18 mouse cellular contexts compared by ENCODE assay signal in the genomic region with DNA sequence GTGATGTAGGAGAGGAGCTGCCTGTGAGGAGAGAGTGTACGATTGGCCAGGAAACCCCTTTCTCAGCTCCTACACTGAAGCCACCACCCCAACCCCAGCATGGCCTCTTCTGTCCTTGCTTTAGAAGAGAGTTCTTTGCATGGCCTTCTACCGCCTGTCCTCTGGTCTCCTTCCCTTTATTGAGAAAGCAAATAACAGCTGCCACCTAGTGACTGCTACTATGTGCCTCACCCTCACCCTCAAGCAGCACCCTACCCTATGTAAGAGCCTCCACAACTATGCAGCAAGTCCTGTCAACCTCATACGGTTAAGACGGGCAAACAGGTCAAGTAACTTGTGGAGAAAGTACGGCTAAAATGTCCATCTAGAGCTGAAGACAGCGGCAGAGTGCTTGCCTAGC. TPM values are rescaled to one million over a fixed set of nuclear protein-coding genes. Genes with fewer than 3 reads are reported as not detected.
DNase-seq lines count a peak whose midpoint lies in the region; ATAC-seq and TF ChIP-seq lines count a peak whose summit lies in the region.
"Had no signal": no experiment of that assay in that cellular context is flagged by ENCODE, and none has a peak within 500 bp of the region (broad histone marks: within the 10 kb centered on the region; RNA-seq: fewer than 3 reads in every experiment).

No protein-coding gene starts in this region.

- peak; percentile 57 for TF ChIP-seq CTCF in intestine, postnatal 0 days (IDR thresholded peaks at IDR 0.05; ENCODE audit: low read depth)
- TF ChIP-seq CTCF in lung, postnatal 0 days (IDR thresholded peaks at IDR 0.05) = peak; percentile 60

- H3K36me3 ChIP-seq in heart, embryonic 11.5 days (ENCODE audit: control insufficient read depth, insufficient read depth, low read length) = peaks cover 51% of the 10 kb centered on the region
- peaks cover 74% of the 10 kb centered on the region for H3K36me3 ChIP-seq in intestine, postnatal 0 days (ENCODE audit: control insufficient read depth, insufficient read depth)
- peaks cover 64% of the 10 kb centered on the region for H3K36me3 ChIP-seq in intestine, embryonic 15.5 days
- no peaks in the 10 kb centered on the region; the same call in 1 of the 2 replicates for H3K36me3 ChIP-seq in lung, postnatal 0 days (ENCODE audit: insufficient read depth, low read length)

- DNase-seq in heart, adult 18-20 months = peak; percentile 25 to 36
- DNase-seq in lung, postnatal 0 days (ENCODE audit: low spot score) = peak; percentile 79
- no peak for DNase-seq in lung, postnatal 14 days
- DNase-seq in adipocyte (ENCODE audit: low spot score) = peak; percentile 47
- DNase-seq in adrenal gland, postnatal 36 days = no peak
- DNase-seq: adrenal gland, postnatal 25 days; cerebellum, postnatal 10 days; kidney, postnatal 14 days; layer of hippocampus, postnatal 36 days; thymus, adult 18-20 months had no signal

- no peak overlapping the region for H3K27ac ChIP-seq in heart, embryonic 11.5 days (ENCODE audit: low read depth, low read length)
- 0 out of 2 replicates have a peak overlapping the region, but pooled peaks have one; percentile 2 for H3K27ac ChIP-seq in intestine, postnatal 0 days (ENCODE audit: low read depth, low read length)
- no peak overlapping the region for H3K27ac ChIP-seq in intestine, embryonic 15.5 days
- H3K27ac ChIP-seq in lung, postnatal 0 days (ENCODE audit: low read length) = peak overlapping the region; percentile 43; the same call in 1 of the 2 replicates
- H3K27ac ChIP-seq: hindbrain, embryonic 10.5 days; limb, embryonic 10.5 days had no signal

- no peak overlapping the region for H3K4me3 ChIP-seq in heart, embryonic 11.5 days (ENCODE audit: low read depth, low read length)
- H3K4me3 ChIP-seq in intestine, postnatal 0 days (ENCODE audit: low read depth, low read length) = no peak overlapping the region
- H3K4me3 ChIP-seq in intestine, embryonic 15.5 days (replicated peaks) = no peak overlapping the region
- no peak overlapping the region for H3K4me3 ChIP-seq in lung, postnatal 0 days (ENCODE audit: low read depth, low read length)
- H3K4me3 ChIP-seq: erythroblast, embryonic 14.5 days; hindbrain, embryonic 10.5 days; limb, embryonic 10.5 days; megakaryocyte, embryonic 14.5 days had no signal

- WGBS in heart, embryonic 11.5 days (ENCODE audit: insufficient replicate concordance) = 74% methylated on average over 6 of the region's 6 CpGs
- WGBS in intestine, postnatal 0 days = 69% methylated on average over 6 of the region's 6 CpGs
- 77% methylated on average over 6 of the region's 6 CpGs for WGBS in intestine, embryonic 15.5 days
- 61% methylated on average over 6 of the region's 6 CpGs for WGBS in lung, postnatal 0 days

- no peak overlapping the region for H3K4me2 ChIP-seq in heart, embryonic 11.5 days
- H3K4me2 ChIP-seq in intestine, postnatal 0 days (replicated peaks; ENCODE audit: low read depth) = no peak overlapping the region
- no peak overlapping the region for H3K4me2 ChIP-seq in intestine, embryonic 15.5 days (replicated peaks)
- no peak overlapping the region for H3K4me2 ChIP-seq in lung, postnatal 0 days (replicated peaks; ENCODE audit: low read depth, low read length)

- H3K9me3 ChIP-seq in heart, embryonic 11.5 days (replicated peaks; ENCODE audit: control insufficient read depth, low read length) = no peaks in the 10 kb centered on the region
- no peaks in the 10 kb centered on the region for H3K9me3 ChIP-seq in intestine, postnatal 0 days (ENCODE audit: control insufficient read depth)
- H3K9me3 ChIP-seq in intestine, embryonic 15.5 days = no peaks in the 10 kb centered on the region
- H3K9me3 ChIP-seq in lung, postnatal 0 days (ENCODE audit: low read length) = no peaks in the 10 kb centered on the region
- H3K9me3 ChIP-seq: G1E; hindbrain, embryonic 10.5 days; limb, embryonic 10.5 days; megakaryocyte, embryonic 14.5 days had no signal

- TF ChIP-seq EP300 in lung, postnatal 0 days (IDR thresholded peaks at IDR 0.05) = 0 out of 2 replicates have a peak, but pooled peaks have one; percentile 8

- no peaks in the 10 kb centered on the region for H3K27me3 ChIP-seq in heart, embryonic 11.5 days (ENCODE audit: control insufficient read depth, insufficient read depth, low read length)
- H3K27me3 ChIP-seq in intestine, postnatal 0 days (replicated peaks; ENCODE audit: control insufficient read depth, insufficient read depth, low read length) = no peaks in the 10 kb centered on the region
- no peaks in the 10 kb centered on the region for H3K27me3 ChIP-seq in intestine, embryonic 15.5 days (replicated peaks)
- H3K27me3 ChIP-seq in lung, postnatal 0 days (replicated peaks; ENCODE audit: insufficient read depth, low read length) = no peaks in the 10 kb centered on the region
- H3K27me3 ChIP-seq: megakaryocyte, embryonic 14.5 days had no signal

- peaks cover 13% of the 10 kb centered on the region for H3K4me1 ChIP-seq in heart, embryonic 11.5 days (ENCODE audit: control insufficient read depth, insufficient read depth, low read length)
- H3K4me1 ChIP-seq in intestine, postnatal 0 days (replicated peaks; ENCODE audit: control insufficient read depth, insufficient read depth, low read length) = 0 out of 2 replicates have a peak, but pooled peaks cover 10% of the 10 kb centered on the region
- H3K4me1 ChIP-seq in intestine, embryonic 15.5 days (replicated peaks) = peaks cover 22% of the 10 kb centered on the region
- no peaks in the 10 kb centered on the region for H3K4me1 ChIP-seq in lung, postnatal 0 days (ENCODE audit: insufficient read depth, low read depth, low read length)

- H3K9ac ChIP-seq in heart, embryonic 11.5 days (ENCODE audit: low read depth, low read length) = no peak overlapping the region
- no peak overlapping the region for H3K9ac ChIP-seq in intestine, postnatal 0 days (ENCODE audit: low read depth, low read length)
- H3K9ac ChIP-seq in intestine, embryonic 15.5 days = no peak overlapping the region
- H3K9ac ChIP-seq in lung, postnatal 0 days (replicated peaks; ENCODE audit: low read depth) = no peak overlapping the region

- ATAC-seq in heart, embryonic 11.5 days (replicated peaks; ENCODE audit: insufficient number of reproducible peaks, low FRiP score, low TSS enrichment) = no peak
- no peak for ATAC-seq in intestine, postnatal 0 days
- ATAC-seq in intestine, embryonic 15.5 days = no peak
- ATAC-seq in lung, postnatal 0 days = peak; percentile 12

RNA-seq across cellular contexts. Expression of gene Gapdh, which starts 3.9 kb away (rescaled TPM):
- 1,000 to 10,000 TPM; 4,422 to 5,568 TPM for total RNA-seq in heart, adult 18-20 months (2021)
- polyA plus RNA-seq in heart, embryonic 11.5 days (2014; fragmentation: Nextera tagmentation; extraction: Ambion mirVana) = 4,443 and 4,472 TPM in 2 replicates
- polyA plus RNA-seq in intestine, postnatal 0 days (2015; fragmentation: Nextera tagmentation; extraction: Ambion mirVana) = 1,338 and 1,629 TPM in 2 replicates
- 2,230 and 2,316 TPM in 2 replicates for polyA plus RNA-seq in intestine, embryonic 15.5 days (2015; fragmentation: Nextera tagmentation; extraction: Ambion mirVana)
- polyA plus RNA-seq in lung, postnatal 0 days (2015; fragmentation: Nextera tagmentation; extraction: Ambion mirVana) = 381 and 429 TPM in 2 replicates
- 1,000 to 10,000 TPM; 2,066 to 3,178 TPM for total RNA-seq in adrenal gland, postnatal 36 days (2021)

RNA-seq across cellular contexts. Expression of gene Ncapd2, which starts 21.3 kb away (rescaled TPM):
- total RNA-seq in heart, adult 18-20 months (2021) = 10 to 100 TPM; 12.2 to 15.6 TPM
- polyA plus RNA-seq in heart, embryonic 11.5 days (2014; fragmentation: Nextera tagmentation; extraction: Ambion mirVana) = 82.3 and 84.0 TPM in 2 replicates
- polyA plus RNA-seq in intestine, postnatal 0 days (2015; fragmentation: Nextera tagmentation; extraction: Ambion mirVana) = 17.9 and 19.0 TPM in 2 replicates
- polyA plus RNA-seq in intestine, embryonic 15.5 days (2015; fragmentation: Nextera tagmentation; extraction: Ambion mirVana) = 83.3 and 96.9 TPM in 2 replicates
- polyA plus RNA-seq in lung, postnatal 0 days (2015; fragmentation: Nextera tagmentation; extraction: Ambion mirVana) = 5.9 and 7.9 TPM in 2 replicates
- 10 to 100 TPM; 18.5 to 25.6 TPM for total RNA-seq in adrenal gland, postnatal 36 days (2021)

RNA-seq across cellular contexts. Expression of gene Mrpl51, which starts 21.4 kb away (rescaled TPM):
- 100 to 1,000 TPM; 316 to 366 TPM for total RNA-seq in heart, adult 18-20 months (2021)
- polyA plus RNA-seq in heart, embryonic 11.5 days (2014; fragmentation: Nextera tagmentation; extraction: Ambion mirVana) = 226 and 234 TPM in 2 replicates
- polyA plus RNA-seq in intestine, postnatal 0 days (2015; fragmentation: Nextera tagmentation; extraction: Ambion mirVana) = 270 and 282 TPM in 2 replicates
- 267 and 273 TPM in 2 replicates for polyA plus RNA-seq in intestine, embryonic 15.5 days (2015; fragmentation: Nextera tagmentation; extraction: Ambion mirVana)
- polyA plus RNA-seq in lung, postnatal 0 days (2015; fragmentation: Nextera tagmentation; extraction: Ambion mirVana) = 151 and 154 TPM in 2 replicates
- 100 to 1,000 TPM; 176 to 205 TPM for total RNA-seq in adrenal gland, postnatal 36 days (2021)

RNA-seq across cellular contexts. Expression of gene Iffo1, which starts 25.2 kb away (rescaled TPM):
- 1 to 10 TPM; 5.0 to 5.9 TPM for total RNA-seq in heart, adult 18-20 months (2021)
- polyA plus RNA-seq in heart, embryonic 11.5 days (2014; fragmentation: Nextera tagmentation; extraction: Ambion mirVana) = 6.7 and 11.0 TPM in 2 replicates
- 3.2 and 3.9 TPM in 2 replicates for polyA plus RNA-seq in intestine, postnatal 0 days (2015; fragmentation: Nextera tagmentation; extraction: Ambion mirVana)
- 6.9 and 7.2 TPM in 2 replicates for polyA plus RNA-seq in intestine, embryonic 15.5 days (2015; fragmentation: Nextera tagmentation; extraction: Ambion mirVana)
- polyA plus RNA-seq in lung, postnatal 0 days (2015; fragmentation: Nextera tagmentation; extraction: Ambion mirVana) = 7.1 and 8.3 TPM in 2 replicates
- 10 to 100 TPM; 18.4 to 21.8 TPM for total RNA-seq in adrenal gland, postnatal 36 days (2021)

RNA-seq across cellular contexts. Expression of gene Nop2, which starts 38.5 kb away (rescaled TPM):
- total RNA-seq in heart, adult 18-20 months (2021) = 10 to 100 TPM; 19.2 to 20.1 TPM
- 50.7 and 52.9 TPM in 2 replicates for polyA plus RNA-seq in heart, embryonic 11.5 days (2014; fragmentation: Nextera tagmentation; extraction: Ambion mirVana)
- 21.9 and 22.6 TPM in 2 replicates for polyA plus RNA-seq in intestine, postnatal 0 days (2015; fragmentation: Nextera tagmentation; extraction: Ambion mirVana)
- 68.1 and 70.3 TPM in 2 replicates for polyA plus RNA-seq in intestine, embryonic 15.5 days (2015; fragmentation: Nextera tagmentation; extraction: Ambion mirVana)
- 16.9 and 17.7 TPM in 2 replicates for polyA plus RNA-seq in lung, postnatal 0 days (2015; fragmentation: Nextera tagmentation; extraction: Ambion mirVana)
- 10 to 100 TPM; 39.5 to 64.3 TPM for total RNA-seq in adrenal gland, postnatal 36 days (2021)

Comparison
In these comparisons a context has a peak if more than half of its experiments do, and no peak if none do; other contexts are left out.
1. DNase-seq: peak in heart, adult 18-20 months (2 of 2), lung, postnatal 0 days (single experiment) and adipocyte (single experiment); none in lung, postnatal 14 days (single experiment) and adrenal gland, postnatal 36 days (0 of 2).
2. H3K27ac ChIP-seq: peak in intestine, postnatal 0 days (single experiment) and lung, postnatal 0 days (single experiment); none in heart, embryonic 11.5 days (single experiment) and intestine, embryonic 15.5 days (single experiment).